Mouse (Mus musculus): ENCODE measurements around the gene Mfsd6l.

Mfsd6l gene

DNA sequence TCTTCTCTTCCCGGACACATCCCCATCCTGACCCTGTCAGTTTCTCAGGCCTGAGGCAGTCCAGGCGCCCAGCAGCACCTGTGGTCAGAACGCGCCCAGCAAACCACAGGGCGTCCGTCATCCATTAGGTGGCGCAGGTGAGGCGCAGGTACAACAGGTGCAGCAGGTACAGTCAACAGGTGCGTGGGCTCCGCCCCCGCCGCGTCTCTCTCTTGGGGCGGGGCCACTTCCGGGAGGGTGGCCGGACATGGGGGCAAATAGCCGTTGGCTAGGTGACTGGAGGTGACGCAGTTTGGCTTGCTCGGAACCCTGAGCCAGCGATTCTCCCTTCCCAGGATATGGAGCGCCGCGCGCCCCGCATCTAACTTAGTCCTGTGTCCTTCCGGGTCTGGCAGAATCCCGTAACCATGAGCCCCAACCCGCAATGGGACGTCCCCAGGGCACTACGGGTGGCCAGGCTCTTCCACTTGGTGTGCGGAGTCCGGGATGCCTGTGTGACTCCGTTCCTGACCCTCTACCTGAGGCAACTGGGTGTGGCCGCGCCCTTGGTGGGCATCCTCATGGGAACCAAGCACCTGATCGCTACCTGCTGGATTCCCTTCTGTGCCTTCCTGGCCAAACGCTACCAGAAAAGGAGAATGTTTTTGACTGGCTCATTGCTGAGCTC is at the start of gene Mfsd6l:
Gene Mfsd6l (plus strand): TSS at position 269 of the 667 bp plus-strand sequence.
- peak; percentile 86 for DNase-seq

DNA sequence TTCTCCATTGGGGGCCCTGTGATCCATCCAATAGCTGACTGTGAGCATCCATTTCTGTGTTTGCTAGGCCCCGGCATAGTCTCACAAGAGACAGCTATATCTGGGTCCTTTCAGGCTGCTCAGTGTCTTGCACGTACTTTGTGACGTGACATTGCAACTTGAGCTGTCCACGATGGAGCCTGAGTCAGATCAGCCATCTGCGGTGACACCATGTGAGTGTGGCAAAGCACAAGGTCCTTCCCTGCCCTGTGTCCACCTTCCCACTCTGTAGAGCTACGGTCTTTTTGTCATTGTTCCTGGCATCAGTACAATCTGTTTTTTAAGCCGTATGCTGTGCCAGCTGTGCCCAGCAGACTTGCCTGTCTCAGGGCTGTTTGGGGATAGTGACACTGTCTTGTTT is 48.7 kb upstream of the Mfsd6l start:
- no peak for DNase-seq

DNA sequence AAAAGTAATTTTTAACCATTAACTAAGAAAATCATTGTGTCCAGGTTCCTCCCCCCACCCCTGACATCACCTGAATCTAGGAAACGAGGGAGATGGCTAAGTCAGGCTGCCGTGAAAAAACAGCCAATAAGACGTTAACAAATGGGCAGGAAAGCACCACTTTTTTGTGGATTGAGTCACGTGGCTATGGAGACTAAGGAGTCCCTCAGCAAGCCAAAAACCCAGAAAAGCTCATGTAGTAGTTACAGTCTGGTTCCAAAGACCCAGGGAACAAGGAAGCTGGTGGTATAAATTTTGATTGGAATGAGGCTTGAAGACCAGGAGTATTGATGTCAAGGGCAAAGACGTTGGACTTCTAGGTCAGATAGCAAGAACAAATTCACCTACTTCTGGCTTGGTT is 47.4 kb upstream of the Mfsd6l start:
- DNase-seq, result no peak

DNA sequence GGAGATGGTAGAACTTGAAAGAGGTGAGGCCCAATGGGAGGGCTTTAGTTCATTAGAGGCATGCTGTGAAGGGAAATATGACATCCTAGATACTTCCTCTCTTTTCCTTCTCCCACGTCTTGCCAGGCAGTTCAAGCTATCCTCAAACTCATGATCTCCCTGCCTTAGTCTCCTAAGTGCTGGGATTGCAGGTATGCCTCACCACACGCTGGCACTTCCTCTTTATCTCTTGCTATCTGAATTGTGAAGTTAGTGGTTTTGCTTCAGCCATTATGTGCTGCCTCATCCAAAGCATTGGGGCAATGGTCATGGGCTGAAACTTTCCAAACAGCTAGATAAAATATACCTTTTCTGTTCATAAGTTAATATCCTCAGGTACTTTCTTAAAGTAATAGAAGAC is 46.8 kb upstream of the Mfsd6l start:
- DNase-seq, result no peak

DNA sequence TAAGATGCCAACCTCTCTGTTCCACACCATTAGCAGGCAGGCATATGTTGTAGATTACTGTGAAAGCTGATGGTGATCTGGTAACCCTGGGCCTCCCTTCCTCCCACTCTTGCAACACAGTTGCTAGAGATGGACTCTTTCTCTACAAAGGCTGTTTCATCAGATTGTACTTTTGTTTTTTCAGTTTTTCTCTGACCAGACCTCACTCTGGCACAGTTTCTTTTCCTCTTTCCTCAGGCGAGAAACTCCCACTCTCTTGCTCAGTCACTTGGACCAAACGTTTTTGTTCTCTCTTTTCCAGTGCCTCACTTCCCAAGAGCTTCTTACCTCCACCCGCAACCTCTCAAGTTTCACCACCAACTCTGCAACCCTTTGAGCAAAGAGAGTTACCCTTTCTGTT is 42.0 kb upstream of the Mfsd6l start:
- no peak for DNase-seq

DNA sequence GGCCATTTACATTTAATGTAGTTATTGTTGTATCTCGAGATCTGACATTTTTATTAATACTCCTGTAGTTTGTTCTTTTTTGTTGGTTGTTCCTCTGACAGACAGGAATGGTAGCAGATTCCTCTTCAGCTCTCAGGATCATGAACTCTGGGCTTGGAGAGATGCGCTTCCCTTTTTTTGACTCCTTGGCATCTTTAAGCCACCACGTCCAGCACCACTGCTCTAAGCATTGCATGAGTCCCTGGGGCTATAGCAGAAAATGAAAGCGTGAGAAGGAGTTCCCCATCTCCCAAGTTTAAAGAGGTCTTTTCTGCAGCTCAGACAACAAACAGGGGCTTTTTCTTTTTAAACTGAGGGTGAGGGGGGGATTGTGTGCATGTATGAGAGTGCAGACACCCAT is 36.6 kb upstream of the Mfsd6l start:
- DNase-seq, result no peak

DNA sequence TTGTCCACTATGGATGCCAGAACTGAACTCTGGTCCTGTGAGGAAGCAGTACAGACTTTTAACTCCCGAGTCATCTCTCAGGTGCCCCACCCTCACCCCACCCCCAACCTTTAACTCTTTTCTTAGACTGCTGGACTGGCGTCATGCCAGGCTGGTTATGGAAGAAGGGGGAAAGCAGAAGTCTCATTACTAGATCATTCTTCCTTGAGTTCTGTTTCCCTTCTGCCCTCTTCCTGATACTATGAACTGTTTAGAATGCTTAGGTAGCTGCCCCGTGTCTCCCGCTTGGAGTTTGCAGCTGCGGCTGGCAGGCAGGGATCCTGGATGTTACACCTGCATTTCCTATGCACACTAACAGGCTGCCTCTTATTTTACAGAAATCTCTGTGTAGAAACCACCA is 36.2 kb upstream of the Mfsd6l start:
- no peak for DNase-seq

DNA sequence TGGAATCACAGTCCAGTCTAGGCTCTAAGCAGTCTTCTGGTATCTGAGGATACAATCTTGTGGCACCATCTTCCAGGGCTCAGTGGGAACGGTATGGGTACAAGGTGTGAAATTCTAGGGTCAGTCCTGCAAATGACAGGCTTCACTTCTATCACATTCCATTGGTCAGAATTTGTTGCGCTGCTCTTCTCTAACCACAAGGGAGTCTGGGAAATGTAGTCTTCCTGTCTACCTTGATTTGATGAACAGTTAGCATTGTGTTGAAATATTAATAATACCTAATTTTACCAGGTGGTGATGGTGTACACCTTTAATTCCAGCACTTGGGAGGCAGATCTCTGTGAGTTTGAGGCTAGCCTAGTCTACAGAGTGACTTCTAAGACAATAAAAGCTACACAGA is 35.5 kb upstream of the Mfsd6l start:
- no peak for DNase-seq

DNA sequence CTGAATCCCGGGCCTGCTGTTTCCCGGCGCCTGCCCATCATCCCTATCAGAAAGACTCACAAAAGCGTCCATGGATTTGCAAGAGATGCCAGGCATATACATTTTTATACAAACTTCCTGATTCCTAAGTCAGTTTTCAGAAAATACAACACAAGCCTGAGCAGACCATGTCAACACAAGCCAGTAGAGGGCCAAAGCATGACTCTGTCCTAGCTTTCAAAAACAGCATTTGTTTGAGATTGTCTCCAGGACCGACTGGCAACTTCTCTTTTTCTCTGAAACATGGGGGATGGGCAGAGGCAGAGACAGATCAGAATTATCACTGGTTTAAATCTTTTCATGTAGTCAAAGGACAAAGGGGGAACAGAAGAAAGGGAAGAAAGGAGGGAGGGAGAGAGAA is 34.6 kb upstream of the Mfsd6l start:
- no peak for DNase-seq

DNA sequence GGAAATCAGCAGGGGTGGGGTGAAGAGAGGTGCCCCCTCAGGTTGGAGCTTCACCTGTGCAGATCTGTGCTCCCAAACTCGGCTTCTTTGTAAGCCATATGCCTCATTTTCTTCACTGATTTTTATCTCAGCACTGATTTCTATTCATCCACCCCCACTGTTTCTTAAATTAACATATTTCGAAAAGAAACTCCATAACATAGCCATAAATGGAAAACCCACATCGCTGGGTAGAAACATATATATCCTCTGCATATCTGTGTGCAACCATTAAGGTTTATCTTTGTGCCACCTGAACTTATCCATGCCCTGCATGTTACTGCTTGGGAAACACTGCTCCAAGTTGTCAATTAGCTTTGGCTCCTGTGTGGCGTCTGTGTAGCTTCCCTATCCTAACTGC is 29.5 kb upstream of the Mfsd6l start:
- no peak for DNase-seq

DNA sequence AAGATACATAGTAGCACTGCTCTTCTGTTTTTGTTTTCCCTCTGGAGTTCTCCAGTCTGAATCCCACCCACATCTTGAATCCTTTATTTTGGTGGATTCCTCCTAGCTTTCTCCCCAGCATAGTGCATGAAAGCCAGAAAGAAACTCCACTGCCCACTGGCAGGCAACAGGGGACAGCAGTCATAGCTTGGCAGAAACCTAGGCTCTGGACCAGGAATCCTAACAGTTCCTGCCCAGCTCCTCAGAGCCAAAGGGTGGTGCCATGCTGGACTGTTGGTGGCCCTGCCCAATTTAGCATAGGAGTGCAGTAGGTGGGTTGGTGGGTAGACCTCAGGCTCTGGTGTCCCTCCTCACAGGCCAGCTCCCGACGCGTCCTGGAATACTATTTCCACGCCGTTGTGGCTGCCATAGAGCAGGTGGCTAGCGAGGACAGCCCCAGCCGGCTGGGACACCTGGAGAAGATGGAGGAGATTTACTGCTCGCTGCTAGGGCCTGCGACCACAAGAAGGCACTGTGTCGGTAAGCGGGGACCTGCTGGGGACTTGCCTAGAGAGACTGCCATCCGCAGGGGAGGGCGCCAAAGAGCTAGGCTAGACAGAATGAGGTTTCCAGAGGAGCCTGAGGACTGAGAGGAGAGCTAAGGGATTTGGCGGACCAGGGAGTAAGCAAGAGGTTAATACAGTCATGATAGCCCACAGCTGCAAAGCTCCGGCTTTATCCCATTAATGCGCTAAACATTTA is 24.8 kb upstream of the Mfsd6l start:
- DNase-seq, result peak; percentile 78

DNA sequence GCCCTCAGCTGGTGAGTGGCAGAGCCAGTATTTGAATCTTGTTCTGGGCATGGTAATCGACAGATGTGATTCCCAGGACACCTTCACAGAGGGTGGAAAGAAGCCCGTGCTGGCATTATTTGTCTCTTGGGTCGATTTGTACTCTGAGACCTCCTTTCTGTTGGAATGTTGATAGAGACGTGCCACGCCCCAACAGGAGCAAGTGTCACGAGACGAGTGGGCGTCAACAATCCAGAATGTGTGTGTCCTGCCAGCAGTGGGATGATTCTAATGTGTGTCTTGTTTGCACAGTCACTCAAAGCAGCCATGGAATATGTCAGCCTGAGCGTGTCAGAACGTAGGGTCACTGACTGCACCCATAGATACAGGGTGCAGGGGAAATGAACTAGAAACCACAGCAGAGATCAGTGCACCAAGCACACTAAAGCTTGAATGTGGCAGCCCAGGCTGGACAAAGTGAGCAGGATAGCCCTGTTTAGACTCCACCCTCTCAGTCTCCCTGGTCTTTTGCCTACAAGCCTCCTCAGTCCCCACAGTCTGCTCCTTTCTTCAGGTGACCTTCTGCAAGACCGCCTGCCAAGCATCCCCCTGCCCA is 23.9 kb upstream of the Mfsd6l start:
- no peak for DNase-seq

DNA sequence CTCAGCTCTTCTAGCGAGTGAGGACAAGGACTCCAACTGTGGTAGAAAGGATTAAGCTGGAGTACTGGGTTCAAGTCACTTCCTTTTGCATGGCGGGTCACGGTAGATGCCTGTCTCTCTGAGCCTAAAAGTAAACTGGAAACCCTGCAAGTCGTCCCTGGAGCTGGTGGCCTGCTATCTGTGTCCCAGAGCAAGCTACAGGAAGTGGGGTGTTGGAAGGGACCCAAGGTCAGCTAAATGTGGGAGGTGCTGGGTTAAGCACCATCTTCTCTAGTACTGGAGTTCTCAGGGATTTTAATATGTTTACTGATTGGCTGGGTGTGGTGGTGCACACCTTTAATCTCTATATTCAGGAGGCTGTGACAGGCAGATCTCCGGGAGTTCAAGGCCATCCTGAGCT is 23.2 kb upstream of the Mfsd6l start:
- DNase-seq, result peak; percentile 70

DNA sequence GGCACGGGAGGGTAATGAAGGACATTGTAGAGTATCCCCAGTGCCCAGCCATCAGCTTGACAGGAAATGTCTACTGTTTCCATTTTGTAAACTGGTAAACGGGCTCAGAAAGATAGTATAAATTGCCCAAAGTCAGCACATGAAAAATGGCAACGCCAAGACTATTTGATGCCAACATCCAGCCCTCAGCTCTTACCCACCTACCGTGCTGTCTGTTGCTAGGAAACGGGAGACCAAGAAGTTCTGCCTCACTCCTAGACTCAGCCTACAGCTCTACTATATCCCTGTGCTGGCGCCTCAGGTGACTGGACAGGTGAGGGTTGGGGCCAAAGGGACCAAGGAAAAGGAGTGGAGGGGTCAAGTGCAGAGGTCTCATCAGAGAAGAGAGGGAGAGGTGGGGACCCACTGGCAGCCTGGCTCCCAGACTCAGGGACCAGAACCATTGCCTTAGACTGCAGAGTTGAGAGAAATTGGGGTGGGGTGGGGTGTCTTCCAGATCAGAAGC is 22.0 kb upstream of the Mfsd6l start:
- DNase-seq, result no peak

DNA sequence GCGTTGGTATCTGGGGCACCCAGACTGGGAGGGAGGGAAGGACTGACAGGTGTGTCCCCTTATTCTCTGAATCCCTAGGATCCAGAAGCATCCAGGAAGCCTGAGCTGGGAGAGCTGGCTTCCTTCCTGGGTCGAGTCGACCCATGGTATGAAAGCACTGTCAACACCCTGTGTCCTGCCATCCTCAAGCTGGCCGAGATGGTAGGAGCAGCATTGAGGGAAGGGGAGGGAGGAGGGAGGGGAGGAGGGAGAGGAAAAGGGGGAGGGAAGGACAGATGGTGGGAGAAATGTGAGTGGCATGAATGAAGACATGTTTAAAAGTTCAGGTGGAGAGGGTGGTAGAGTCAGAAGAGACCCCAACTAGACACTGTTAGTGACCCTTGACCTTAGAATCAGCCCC is 20.0 kb upstream of the Mfsd6l start:
- no peak for DNase-seq

DNA sequence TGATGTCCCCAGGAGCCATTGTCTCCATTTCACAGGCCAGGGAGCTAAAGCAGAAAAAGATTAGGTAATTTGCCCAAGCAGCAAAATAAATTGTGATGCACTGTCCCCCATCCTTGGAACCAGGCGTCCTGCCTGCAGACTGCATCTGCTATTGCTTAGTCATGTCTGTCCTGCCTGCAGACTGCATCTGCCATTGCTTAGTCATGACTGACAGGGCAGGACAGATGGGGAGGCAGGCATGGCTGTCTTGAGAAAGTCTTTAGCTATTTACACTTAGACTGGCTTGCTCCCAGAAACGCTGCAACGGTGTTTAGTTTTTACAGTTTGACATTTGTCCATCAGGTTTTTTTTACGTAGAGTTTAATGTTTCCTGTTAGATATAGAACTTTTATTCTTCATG is 19.5 kb upstream of the Mfsd6l start:
- no peak for DNase-seq

DNA sequence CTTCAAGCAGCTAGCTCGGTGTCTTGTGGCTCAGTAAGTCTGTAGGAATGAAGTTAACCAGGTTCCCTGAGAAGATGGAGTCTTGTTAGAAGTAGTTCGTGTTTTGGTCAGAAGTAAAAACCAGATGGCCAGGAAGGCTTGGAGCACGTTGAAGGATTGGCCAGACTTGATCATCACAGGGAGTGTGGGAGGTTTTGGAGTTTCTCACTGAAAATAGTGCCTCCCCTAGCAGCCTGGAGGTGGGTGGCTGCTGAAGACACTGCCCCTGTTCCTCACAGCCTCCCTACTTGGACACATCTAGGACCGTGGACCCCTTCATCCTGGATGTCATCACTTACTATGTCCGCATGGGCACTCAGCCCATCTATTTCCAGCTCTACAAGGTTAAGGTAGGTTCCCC is 16.4 kb upstream of the Mfsd6l start:
- no peak for DNase-seq

DNA sequence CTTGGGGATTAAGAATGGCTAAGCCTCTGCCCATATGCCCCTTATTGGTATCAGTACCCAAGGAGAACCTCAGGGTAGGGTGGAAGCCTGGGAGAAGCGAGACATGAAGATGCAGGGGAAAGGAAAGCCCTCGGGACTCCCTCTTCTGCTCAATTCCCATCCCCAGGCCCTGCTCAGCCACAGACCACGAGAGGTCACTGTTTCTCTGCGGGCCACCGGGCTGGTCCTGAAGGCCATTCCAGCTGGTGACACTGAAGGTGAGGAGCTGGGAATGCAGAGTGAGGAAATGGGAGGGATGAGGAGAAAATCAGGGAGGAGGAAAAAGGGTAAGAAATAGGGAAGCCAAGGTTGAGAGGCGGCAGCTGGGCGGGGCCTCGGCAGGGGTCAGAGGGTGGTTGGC is 11.4 kb upstream of the Mfsd6l start:
- DNase-seq, result peak; percentile 76

DNA sequence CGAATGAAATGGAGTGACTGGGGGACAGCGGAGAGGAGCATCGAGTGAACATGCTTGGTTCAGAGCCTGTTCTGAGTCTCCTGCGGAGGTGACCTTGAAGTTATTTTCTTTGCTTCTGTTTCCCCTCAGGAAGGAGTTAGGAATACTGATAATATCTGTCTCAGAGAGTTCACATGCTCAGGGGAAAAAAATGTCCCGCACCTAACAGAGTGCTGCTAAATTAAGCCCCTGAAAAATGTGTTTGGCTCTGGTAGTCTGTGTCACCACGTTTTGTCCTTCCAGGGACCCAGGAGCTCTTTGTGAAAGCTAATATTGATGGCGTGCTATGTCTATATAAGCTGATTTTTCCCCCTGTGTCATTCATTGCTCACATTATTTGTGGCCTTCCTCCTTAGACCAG is 10.8 kb upstream of the Mfsd6l start:
- no peak for DNase-seq

DNA sequence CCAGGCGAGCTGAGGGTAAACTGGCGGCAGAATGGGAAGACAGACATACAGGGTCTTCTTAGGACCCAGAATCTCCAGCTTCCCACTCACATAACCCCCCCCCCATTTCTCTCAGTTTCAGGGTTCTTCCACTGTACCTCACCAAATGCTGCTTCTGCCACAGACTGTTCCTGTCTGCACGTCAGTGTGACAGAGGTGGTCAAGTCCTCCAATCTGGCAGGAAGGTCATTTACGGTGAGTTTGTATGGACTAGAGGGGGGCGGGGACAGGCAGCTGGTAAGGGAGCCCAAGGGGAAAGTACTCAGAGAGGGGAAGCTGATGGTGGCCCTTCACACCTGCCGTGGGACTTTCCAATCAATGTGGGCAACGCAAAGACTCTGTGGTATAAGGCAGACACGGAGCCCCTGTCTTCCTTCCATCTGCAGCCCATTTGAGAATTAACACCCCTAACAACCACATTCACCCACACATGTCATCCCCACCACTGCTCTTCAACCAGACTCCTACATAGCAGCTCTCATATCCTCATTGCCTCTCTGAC is 10.2 kb upstream of the Mfsd6l start:
- no peak for DNase-seq

DNA sequence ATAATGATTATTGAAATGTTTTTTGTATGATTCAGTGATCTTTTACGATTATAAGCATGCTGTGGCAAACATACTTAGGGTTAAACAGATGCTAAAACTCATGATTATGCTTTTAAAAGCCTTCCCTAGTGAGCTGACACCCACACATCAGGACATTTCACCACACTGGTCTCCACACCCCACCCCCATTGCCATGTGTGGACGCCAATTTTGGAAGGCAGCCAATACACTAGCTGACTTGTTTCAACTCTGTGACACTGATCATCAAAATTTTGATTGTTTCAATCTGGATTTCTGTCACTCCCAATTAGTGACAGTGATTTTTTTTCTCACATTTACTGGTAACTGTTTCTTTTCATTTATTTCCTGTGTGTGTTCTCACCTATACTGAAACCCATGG is 8.5 kb upstream of the Mfsd6l start:
- DNase-seq, result no peak

DNA sequence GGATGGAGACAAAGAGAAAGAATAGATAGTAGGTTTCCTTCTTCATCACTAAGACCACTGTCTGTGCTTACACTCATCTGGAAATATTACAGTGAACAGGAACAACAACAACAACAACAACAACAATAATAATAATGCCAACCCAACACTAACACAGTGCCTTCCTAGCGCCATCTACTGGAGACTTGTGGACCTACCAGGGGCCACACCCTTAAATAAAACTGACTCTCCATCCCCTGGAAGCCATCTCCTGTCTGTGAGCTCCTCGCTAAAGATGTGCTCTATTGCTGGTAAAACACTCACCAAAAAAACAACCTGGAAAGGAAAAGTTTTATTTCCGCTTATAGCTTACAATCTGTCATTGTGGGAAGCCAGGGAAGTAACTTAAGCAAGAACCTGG is 6.4 kb upstream of the Mfsd6l start:
- no peak for DNase-seq

DNA sequence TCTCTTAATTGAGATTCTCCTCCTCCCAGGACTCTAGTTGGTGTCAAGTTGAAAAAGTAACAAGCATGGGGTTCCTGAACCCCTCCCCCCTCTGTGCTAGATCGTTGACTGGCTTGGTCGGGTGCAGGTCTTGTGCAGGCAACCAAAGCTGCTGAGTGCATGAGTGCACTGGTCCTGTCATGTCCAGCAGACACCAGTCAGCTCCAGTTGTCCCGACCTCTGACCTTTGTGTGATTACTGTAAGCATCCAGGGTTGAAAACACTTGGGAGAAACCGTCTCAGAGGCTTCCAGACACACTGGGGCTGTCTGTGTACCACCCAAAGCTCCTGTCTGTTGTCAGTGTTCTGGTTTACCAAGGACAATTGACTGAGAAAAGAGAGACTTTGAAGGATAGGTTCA is 5.6 kb upstream of the Mfsd6l start:
- DNase-seq, result no peak

DNA sequence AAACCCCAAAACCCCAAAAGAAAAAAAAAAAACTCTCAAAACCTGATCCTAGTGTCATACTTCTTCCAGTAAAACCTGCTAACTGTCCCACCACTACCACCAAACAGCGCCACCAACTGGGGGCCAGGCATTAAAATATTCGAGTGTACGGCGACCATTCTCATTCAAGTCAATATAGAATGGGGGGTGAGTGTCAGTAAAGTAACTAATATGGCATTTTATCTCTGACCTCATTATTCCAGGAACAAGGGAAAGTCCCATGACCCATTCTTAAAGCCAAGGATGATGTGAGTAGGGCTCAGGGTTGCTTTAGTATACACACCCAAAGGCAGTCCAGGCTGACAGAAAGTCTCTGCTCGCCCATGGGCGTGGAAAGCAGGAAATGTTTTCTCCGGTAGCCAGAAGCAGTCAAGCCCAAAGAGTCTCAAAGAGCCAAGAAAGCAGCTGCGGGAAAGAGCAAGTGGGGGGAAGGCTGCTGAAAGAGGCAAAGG is 2.0 kb upstream of the Mfsd6l start:
- peak; percentile 73 for DNase-seq

Measured in kidney, postnatal 10 days (tissue).